ENCODE assay signal across 12 mouse cellular contexts in the genomic region with DNA sequence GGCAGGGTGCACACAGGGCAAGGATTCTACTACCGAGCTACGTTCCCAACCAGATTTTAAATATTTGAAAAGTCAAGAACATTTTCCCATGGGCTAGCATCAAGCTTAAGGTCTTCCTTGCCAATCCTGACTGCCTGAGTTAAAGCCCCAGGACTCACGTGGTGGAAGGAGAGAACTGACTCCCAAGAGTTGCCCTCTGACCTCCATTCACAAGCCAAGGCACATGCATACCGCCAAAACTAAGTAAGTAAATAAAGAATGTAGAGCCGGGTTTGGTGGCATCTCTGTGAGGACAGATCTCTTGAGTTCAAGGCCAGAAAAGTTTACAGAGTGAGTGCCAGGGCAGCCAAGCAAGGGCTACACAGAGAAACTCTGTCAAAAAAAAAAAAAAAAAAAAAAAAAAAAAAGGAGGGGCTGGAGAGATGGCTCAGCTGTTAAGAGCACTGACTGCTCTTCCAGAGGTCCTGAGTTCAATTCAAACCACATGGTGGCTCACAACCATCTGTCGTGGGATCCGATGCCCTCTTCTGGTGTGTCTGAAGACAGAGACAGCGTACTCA. TPM values are rescaled to one million over a fixed set of nuclear protein-coding genes. Genes with fewer than 3 reads are reported as not detected.
"Had no signal": no experiment of that assay in that cellular context is flagged by ENCODE, and none has a peak within 500 bp of the region (broad histone marks: within the 10 kb centered on the region; RNA-seq: fewer than 3 reads in every experiment).

No protein-coding gene starts in this region.

RNA-seq across cellular contexts. Expression of a gene that starts 3.3 kb away (rescaled TPM):
- polyA plus RNA-seq: kidney, adult 2 months; kidney, embryonic 14.5 days; kidney, postnatal 0 days; large intestine, adult 2 months; limb, embryonic 11.5 days; liver, embryonic 11.5 days; liver, embryonic 14.5 days; liver, postnatal 0 days; lung, embryonic 15.5 days; midbrain, embryonic 10.5 days; neural tube, embryonic 11.5 days; neural tube, embryonic 14.5 days had no signal
